Mouse (Mus musculus) small intestine, adult 2 months (tissue): ENCODE measurements at regions not wholly inside any gene's neighbourhood (a gene's known extent, or its start where the extent isn't known, plus 50 kb on each side); places are given as distances from the start of the nearest gene placed in this dataset.

ENCODE experiments used
- CTCF ChIP-seq: fragments of 200-500 bp; IDR thresholded peaks from 2 replicates; pipeline ENCODE4 v1.5.1; 2012; ENCODE audit warnings: low read depth, mild to moderate bottlenecking, control low read depth, inconsistent platforms, low read length, moderate library complexity, mixed read lengths; ENCODE audit not compliant: insufficient replicate concordance, insufficient read length; ENCODE audit errors: extremely low read depth
- POLR2A ChIP-seq: fragments of 200-500 bp; IDR thresholded peaks from 2 replicates; pipeline ENCODE4 v1.6.1; 2012; ENCODE audit warnings: low read depth, mild to moderate bottlenecking, control low read depth, inconsistent platforms, low read length, moderate library complexity

DNA sequence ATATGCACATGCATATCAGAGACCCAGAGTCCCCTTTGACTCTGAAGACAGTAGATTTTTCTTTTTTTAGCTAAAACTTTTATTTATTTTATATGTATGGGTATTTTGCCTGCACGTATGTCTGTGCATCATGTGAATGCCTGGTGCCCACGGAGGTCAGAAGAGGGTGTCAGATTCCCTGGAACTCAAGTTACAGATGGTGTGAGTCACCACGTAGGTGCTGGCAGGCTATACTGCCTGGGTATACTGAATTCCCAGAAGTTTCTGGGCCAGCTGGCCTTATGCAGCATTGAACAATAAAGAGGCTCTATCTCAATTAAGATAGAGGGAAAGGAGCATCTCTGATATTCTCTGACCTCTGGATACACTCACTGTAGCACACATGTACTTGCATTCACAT, 97.6 kb downstream of the Pdgfra start:
- no peak for TF ChIP-seq POLR2A
- TF ChIP-seq CTCF = no peak
